Mouse (Mus musculus) liver, embryonic 14.5 days (tissue): ENCODE results near the gene Cuedc2.

Source experiments
- CTCF ChIP-seq: IDR thresholded peaks from 2 replicates; pipeline ENCODE4 v1.5.1; 2016; ENCODE audit warnings: antibody characterized with exemption, low read depth, control low read depth
- EP300 ChIP-seq: IDR thresholded peaks from 2 replicates; pipeline ENCODE4 v1.6.1; 2016; ENCODE audit warnings: antibody characterized with exemption, low read depth

GRCm38 (mm10) chr19:46310312-46310865, 28.1 kb downstream of the Cuedc2 start:
- TF ChIP-seq EP300 (no peak), CTCF (no peak)
